In genomic region chr16:13154352-13154751, GRCm38 (mm10) we compare ENCODE assay signal across 26 mouse cellular contexts.
"Had no signal": no experiment of that assay in that cellular context is flagged by ENCODE, and none has a peak within 500 bp of the region (broad histone marks: within the 10 kb centered on the region; RNA-seq: fewer than 3 reads in every experiment).

No protein-coding gene starts in this region.

- H3K9me3 ChIP-seq: heart, embryonic 13.5 days; heart, embryonic 15.5 days; hindbrain, embryonic 10.5 days; hindbrain, embryonic 12.5 days; intestine, embryonic 15.5 days; limb, embryonic 13.5 days; limb, embryonic 15.5 days; liver, embryonic 13.5 days had no signal

- H3K4me1 ChIP-seq: limb, embryonic 13.5 days; limb, embryonic 15.5 days had no signal

- H3K4me3 ChIP-seq: gastrocnemius, adult 2 months; heart, adult 2 months; heart, embryonic 13.5 days; heart, embryonic 15.5 days; hindbrain, embryonic 10.5 days; hindbrain, embryonic 12.5 days; intestine, embryonic 15.5 days; layer of hippocampus, adult 2 months; limb, embryonic 13.5 days; limb, embryonic 15.5 days; liver, embryonic 13.5 days had no signal

- ATAC-seq: hindbrain, embryonic 16.5 days; inflammation-experienced regulatory T-cells, adult 6 months; intestine, embryonic 15.5 days; intestine, postnatal 0 days had no signal

- H3K27ac ChIP-seq: gastrocnemius, adult 2 months; heart, adult 2 months; heart, embryonic 13.5 days; heart, embryonic 15.5 days; hindbrain, embryonic 10.5 days; hindbrain, embryonic 12.5 days; hindbrain, embryonic 14.5 days; intestine, embryonic 15.5 days; layer of hippocampus, adult 2 months; limb, embryonic 13.5 days; limb, embryonic 15.5 days; liver, embryonic 13.5 days had no signal

- H3K4me2 ChIP-seq: heart, embryonic 11.5 days; heart, embryonic 13.5 days; heart, embryonic 15.5 days; hindbrain, embryonic 12.5 days; hindbrain, embryonic 14.5 days; intestine, embryonic 15.5 days; limb, embryonic 13.5 days; limb, embryonic 15.5 days; liver, embryonic 13.5 days had no signal

- H3K27me3 ChIP-seq: heart, embryonic 13.5 days; heart, embryonic 15.5 days; hindbrain, embryonic 12.5 days; intestine, embryonic 15.5 days; limb, embryonic 15.5 days; liver, embryonic 13.5 days had no signal

- H3K9ac ChIP-seq: heart, embryonic 13.5 days; heart, embryonic 15.5 days; hindbrain, embryonic 12.5 days; hindbrain, embryonic 14.5 days; intestine, embryonic 15.5 days; limb, embryonic 13.5 days; limb, embryonic 15.5 days; liver, embryonic 13.5 days had no signal

- H3K36me3 ChIP-seq: intestine, embryonic 15.5 days had no signal

- DNase-seq: gastrocnemius, adult 2 months; gastrocnemius, postnatal 10 days; gastrocnemius, postnatal 25 days; heart, adult 2 months; heart, postnatal 14 days; heart, postnatal 4 days; kidney, adult 18-20 months; kidney, adult 8-10 months; kidney, postnatal 10 days; kidney, postnatal 25 days; kidney, postnatal 4 days; left cerebral cortex, postnatal 4 days; liver, embryonic 13.5 days had no signal
